Mouse (Mus musculus) cortical plate, adult 2 months (tissue): Measurements from ENCODE around the gene Efemp2.

ENCODE experiments used
- CTCF ChIP-seq: fragments of 200-500 bp; IDR thresholded peaks from 2 replicates; pipeline ENCODE4 v1.5.1; 2011; ENCODE audit warnings: mild to moderate bottlenecking, control low read depth, low read length; ENCODE audit not compliant: insufficient read depth; ENCODE audit errors: extremely low read depth
- POLR2A ChIP-seq: fragments of 200-500 bp; IDR thresholded peaks from 2 replicates; pipeline ENCODE4 v1.6.1; 2011; ENCODE audit warnings: mild to moderate bottlenecking, low read length, control low read depth; ENCODE audit not compliant: insufficient read depth; ENCODE audit errors: extremely low read depth

DNA sequence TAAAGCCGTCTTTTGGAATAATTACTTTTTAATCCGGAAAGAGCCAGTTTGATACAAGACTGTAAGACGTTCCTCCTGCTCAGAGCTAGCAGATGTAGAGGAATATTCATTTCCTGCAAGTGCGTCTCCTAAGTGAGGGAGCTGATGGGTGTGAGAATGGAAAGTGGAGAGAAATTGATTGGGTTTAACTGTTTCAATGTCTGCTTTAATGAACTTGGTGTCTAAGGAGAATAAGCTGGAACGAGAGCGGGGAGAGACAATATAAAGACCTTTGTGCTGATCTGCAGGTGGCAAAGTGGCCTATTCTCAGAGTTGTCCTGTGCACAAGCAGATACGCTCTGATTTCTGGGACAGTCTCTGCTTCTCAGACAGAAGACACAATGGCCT lies 56.4 kb downstream of the Efemp2 start:
- no peak for TF ChIP-seq CTCF
- TF ChIP-seq POLR2A, result no peak
